Mouse (Mus musculus) bone marrow, adult 2 months (tissue): ENCODE results near the gene Hist1h3e.
A peak's percentile ranks its signal among the peaks of the same experiment; 100 is the strongest.
"Not testable (repeated sequence)": the region's sequence is repeated elsewhere in the genome, so short reads cannot be mapped to it uniquely, and the experiment has no call there.

ENCODE experiments used
- CTCF ChIP-seq: fragments of 200-500 bp; IDR thresholded peaks from 2 replicates; pipeline ENCODE4 v1.5.1; 2011; ENCODE audit warnings: low read length, control low read depth; ENCODE audit not compliant: control insufficient read depth, insufficient read depth
- POLR2A ChIP-seq: fragments of 200-500 bp; IDR thresholded peaks from 2 replicates; pipeline ENCODE4 v1.6.1; 2011; ENCODE audit warnings: low read depth, mild to moderate bottlenecking, control low read depth, low read length, borderline replicate concordance; ENCODE audit not compliant: control insufficient read depth

DNA sequence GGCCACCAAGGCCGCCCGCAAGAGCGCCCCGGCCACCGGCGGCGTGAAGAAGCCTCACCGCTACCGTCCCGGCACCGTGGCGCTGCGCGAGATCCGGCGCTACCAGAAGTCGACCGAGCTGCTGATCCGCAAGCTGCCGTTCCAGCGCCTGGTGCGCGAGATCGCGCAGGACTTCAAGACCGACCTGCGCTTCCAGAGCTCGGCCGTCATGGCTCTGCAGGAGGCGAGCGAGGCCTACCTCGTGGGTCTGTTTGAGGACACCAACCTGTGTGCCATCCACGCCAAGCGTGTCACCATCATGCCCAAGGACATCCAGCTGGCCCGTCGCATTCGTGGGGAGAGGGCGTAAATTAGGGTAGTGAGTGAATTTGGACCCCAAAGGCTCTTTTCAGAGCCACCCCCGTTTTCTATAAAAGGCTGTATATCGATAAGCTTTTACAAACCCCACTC lies 13.7 kb upstream of the Hist1h3e start:
- TF ChIP-seq POLR2A, result peak; percentile 93; the same call in 1 of the 2 replicates
- not testable (repeated sequence) for TF ChIP-seq CTCF
